Mouse (Mus musculus): ENCODE results near the gene Olfr1123. TPM values are rescaled to one million over a fixed set of nuclear protein-coding genes. Genes with fewer than 3 reads are reported as not detected.
"Not testable (repeated sequence)": the region's sequence is repeated elsewhere in the genome, so short reads cannot be mapped to it uniquely, and the experiment has no call there.

The Olfr1123 gene
- not detected in 2 replicates for polyA plus RNA-seq (2016; fragmentation: Nextera tagmentation; extraction: Ambion mirVana)

- Histone ChIP-seq H3K27ac (no peak within 1 kb of the TSS), H3K4me1 (no peaks in the 10 kb centered on the region), H3K4me2 (no peak within 1 kb of the TSS), H3K9ac (no peak within 1 kb of the TSS), H3K9me3 (no peaks in the 10 kb centered on the region), H3K36me3 (replicated peaks) (no peaks in the 10 kb centered on the region), H3K4me3 (replicated peaks) (no peak within 1 kb of the TSS), H3K27me3 (no peaks in the 10 kb centered on the region)
- no peak for ATAC-seq (ENCODE audit: low FRiP score)
- WGBS = 89% methylated on average over 1 of the region's 1 CpGs
These were observed at the start of gene Olfr1123 for GRCm38 (mm10) chr2:87416335-87416734. Gene Olfr1123 (plus strand): TSS chr2:87416635.

GRCm38 (mm10) chr2:87369595-87369994, 46.8 kb upstream of the Olfr1123 start, which contains the start of gene Olfr1121:
Gene Olfr1121 (plus strand): TSS chr2:87369895.
- WGBS = 49% methylated on average over 1 of the region's 1 CpGs
- Histone ChIP-seq H3K27me3 (no peaks in the 10 kb centered on the region), H3K9ac (no peak within 1 kb of the TSS), H3K27ac (no peak within 1 kb of the TSS), H3K4me3 (replicated peaks) (no peak within 1 kb of the TSS), H3K4me1 (no peaks in the 10 kb centered on the region), H3K9me3 (no peaks in the 10 kb centered on the region), H3K4me2 (no peak within 1 kb of the TSS), H3K36me3 (replicated peaks) (no peaks in the 10 kb centered on the region)
- ATAC-seq (ENCODE audit: low FRiP score) = no peak

GRCm38 (mm10) chr2:87371726-87372125, 44.7 kb upstream of the Olfr1123 start:
- no peak overlapping the region for H3K4me2 ChIP-seq
- H3K9me3 ChIP-seq = no peaks in the 10 kb centered on the region
- H3K9ac ChIP-seq = no peak overlapping the region
- no peaks in the 10 kb centered on the region for H3K36me3 ChIP-seq (replicated peaks)
- WGBS = 93% methylated on average over 4 of the region's 4 CpGs
- no peaks in the 10 kb centered on the region for H3K27me3 ChIP-seq
- H3K4me1 ChIP-seq = no peaks in the 10 kb centered on the region
- no peak overlapping the region for H3K27ac ChIP-seq
- no peak overlapping the region for H3K4me3 ChIP-seq (replicated peaks)
- no peak for ATAC-seq (ENCODE audit: low FRiP score)

GRCm38 (mm10) chr2:87383935-87384334, 32.5 kb upstream of the Olfr1123 start:
- ATAC-seq (ENCODE audit: low FRiP score) = no peak
- Histone ChIP-seq H3K4me2 (no peak overlapping the region), H3K4me1 (no peaks in the 10 kb centered on the region), H3K36me3 (replicated peaks) (no peaks in the 10 kb centered on the region), H3K9ac (no peak overlapping the region), H3K4me3 (replicated peaks) (no peak overlapping the region), H3K27me3 (no peaks in the 10 kb centered on the region), H3K27ac (no peak overlapping the region), H3K9me3 (no peaks in the 10 kb centered on the region)
- 88% methylated on average over 2 of the region's 2 CpGs for WGBS

- 86% methylated on average over 2 of the region's 2 CpGs for WGBS
- ATAC-seq (ENCODE audit: low FRiP score) = no peak
- Histone ChIP-seq H3K27me3 (no peaks in the 10 kb centered on the region), H3K4me3 (replicated peaks) (no peak within 1 kb of the TSS), H3K4me1 (no peaks in the 10 kb centered on the region), H3K36me3 (replicated peaks) (no peaks in the 10 kb centered on the region), H3K27ac (no peak within 1 kb of the TSS), H3K9me3 (no peaks in the 10 kb centered on the region), H3K4me2 (no peak within 1 kb of the TSS), H3K9ac (no peak within 1 kb of the TSS)
These were observed 30.9 kb upstream of the Olfr1123 start, which contains the start of gene Olfr1122 for GRCm38 (mm10) chr2:87385549-87385948. Gene Olfr1122 (plus strand): TSS chr2:87385849.

GRCm38 (mm10) chr2:87393605-87394004, 22.8 kb upstream of the Olfr1123 start:
- not testable (repeated sequence) for H3K4me1 ChIP-seq; H3K9me3 ChIP-seq; H3K4me3 ChIP-seq (replicated peaks); H3K27ac ChIP-seq; H3K27me3 ChIP-seq; H3K36me3 ChIP-seq (replicated peaks); H3K9ac ChIP-seq; H3K4me2 ChIP-seq
- ATAC-seq (ENCODE audit: low FRiP score) = 0 out of 2 replicates have a peak, but pooled peaks have one; percentile 30
- WGBS = 91% methylated on average over 5 of the region's 5 CpGs

- not testable (repeated sequence) for H3K27ac ChIP-seq
These were observed 21.7 kb upstream of the Olfr1123 start for GRCm38 (mm10) chr2:87394686-87395085.

GRCm38 (mm10) chr2:87429975-87430374, 13.5 kb downstream of the Olfr1123 start, which contains the start of gene Olfr1124:
Gene Olfr1124 (plus strand): TSS chr2:87430275.
- Histone ChIP-seq H3K9me3 (no peaks in the 10 kb centered on the region), H3K4me2 (no peak within 1 kb of the TSS), H3K4me3 (replicated peaks) (no peak within 1 kb of the TSS), H3K4me1 (no peaks in the 10 kb centered on the region), H3K9ac (no peak within 1 kb of the TSS), H3K27ac (no peak within 1 kb of the TSS), H3K27me3 (no peaks in the 10 kb centered on the region), H3K36me3 (replicated peaks) (no peaks in the 10 kb centered on the region)
- WGBS = 90% methylated on average over 1 of the region's 1 CpGs
- ATAC-seq (ENCODE audit: low FRiP score) = no peak

More at GRCm38 (mm10) chr2:87394686-87395085, 21.7 kb upstream of the Olfr1123 start:
- H3K9ac ChIP-seq; H3K4me2 ChIP-seq; H3K9me3 ChIP-seq; H3K36me3 ChIP-seq (replicated peaks); H3K4me3 ChIP-seq (replicated peaks); H3K4me1 ChIP-seq; H3K27me3 ChIP-seq; ATAC-seq (ENCODE audit: low FRiP score): not testable (repeated sequence)
- WGBS = 92% methylated on average over 7 of the region's 7 CpGs

- Histone ChIP-seq H3K4me2 (no peak overlapping the region), H3K27me3 (no peaks in the 10 kb centered on the region), H3K4me3 (replicated peaks) (no peak overlapping the region), H3K36me3 (replicated peaks) (no peaks in the 10 kb centered on the region), H3K9me3 (no peaks in the 10 kb centered on the region), H3K4me1 (no peaks in the 10 kb centered on the region), H3K27ac (no peak overlapping the region), H3K9ac (no peak overlapping the region)
- no peak for ATAC-seq (ENCODE audit: low FRiP score)
- WGBS = 93% methylated on average over 16 of the region's 16 CpGs
These were observed 21.3 kb downstream of the Olfr1123 start for GRCm38 (mm10) chr2:87437731-87438130.

- no peaks in the 10 kb centered on the region for H3K27me3 ChIP-seq
- no peaks in the 10 kb centered on the region for H3K4me1 ChIP-seq
- H3K4me3 ChIP-seq (replicated peaks) = no peak within 1 kb of the TSS
- no peak within 1 kb of the TSS for H3K4me2 ChIP-seq
- H3K36me3 ChIP-seq (replicated peaks) = no peaks in the 10 kb centered on the region
- H3K9ac ChIP-seq = no peak within 1 kb of the TSS
- no peak within 1 kb of the TSS for H3K27ac ChIP-seq
- no peaks in the 10 kb centered on the region for H3K9me3 ChIP-seq
- ATAC-seq (ENCODE audit: low FRiP score) = no peak
These were observed 37.2 kb downstream of the Olfr1123 start, which contains the start of gene Olfr1126 for GRCm38 (mm10) chr2:87453662-87454061. Gene Olfr1126 (plus strand): TSS chr2:87453962.

- no peak for ATAC-seq (ENCODE audit: low FRiP score)
- no peaks in the 10 kb centered on the region for H3K27me3 ChIP-seq
- 96% methylated on average over 4 of the region's 4 CpGs for WGBS
- no peaks in the 10 kb centered on the region for H3K9me3 ChIP-seq
- no peaks in the 10 kb centered on the region for H3K36me3 ChIP-seq (replicated peaks)
- H3K27ac ChIP-seq = no peak overlapping the region
- H3K4me3 ChIP-seq (replicated peaks) = no peak overlapping the region
- H3K9ac ChIP-seq = no peak overlapping the region
- H3K4me2 ChIP-seq = no peak overlapping the region
- no peaks in the 10 kb centered on the region for H3K4me1 ChIP-seq
These were observed 45.3 kb downstream of the Olfr1123 start for GRCm38 (mm10) chr2:87461769-87462168.

Data from forebrain, embryonic 12.5 days (tissue).